Mouse (Mus musculus) spleen, postnatal 36 days (tissue): ENCODE results near the gene Rad9b.
A peak's percentile ranks its signal among the peaks of the same experiment; 100 is the strongest.
"Not testable (repeated sequence)": the region's sequence is repeated elsewhere in the genome, so short reads cannot be mapped to it uniquely, and the experiment has no call there.

Experiments used
- DNase-seq, 2 experiments: peaks; one replicate each; pipeline ENCODE4 v3.0.0; 2022; ENCODE audit warnings: low spot score in 2 of 2, mixed read lengths in 1 of 2

Gene Rad9b

GRCm38 (mm10) chr5:122371591-122372191, 17.7 kb upstream of the Rad9b start, which contains the start of gene Gpn3:
Gene Gpn3 (plus strand): TSS chr5:122371876.
- no peak for DNase-seq

- DNase-seq: no peak
Observed at GRCm38 (mm10) chr5:122354492-122355067, 547 bp upstream of the Rad9b start.

- DNase-seq: no peak
Observed at GRCm38 (mm10) chr5:122345777-122346176, 8.3 kb downstream of the Rad9b start.

GRCm38 (mm10) chr5:122344260-122344659, 9.8 kb downstream of the Rad9b start:
- peak; percentile 72 to 85 for DNase-seq

- DNase-seq: peak; percentile 51 to 63
Observed at GRCm38 (mm10) chr5:122343768-122344167, 10.3 kb downstream of the Rad9b start.

GRCm38 (mm10) chr5:122342874-122343273, 11.2 kb downstream of the Rad9b start:
- no peak for DNase-seq

GRCm38 (mm10) chr5:122336554-122337294, 17.3 kb downstream of the Rad9b start:
- DNase-seq: no peak

- no peak for DNase-seq
Observed at GRCm38 (mm10) chr5:122334682-122335081, 19.4 kb downstream of the Rad9b start.

GRCm38 (mm10) chr5:122330269-122330668, 23.8 kb downstream of the Rad9b start:
- no peak for DNase-seq

- no peak for DNase-seq
Observed at GRCm38 (mm10) chr5:122327283-122327682, 26.8 kb downstream of the Rad9b start.

GRCm38 (mm10) chr5:122325477-122325876, 28.6 kb downstream of the Rad9b start:
- DNase-seq: no peak

GRCm38 (mm10) chr5:122324608-122325431, 29.2 kb downstream of the Rad9b start:
- DNase-seq: no peak

- no peak for DNase-seq
Observed at GRCm38 (mm10) chr5:122323523-122323922, 30.5 kb downstream of the Rad9b start.

GRCm38 (mm10) chr5:122320205-122320781, 33.7 kb downstream of the Rad9b start:
- DNase-seq: no peak

- no peak for DNase-seq
Observed at GRCm38 (mm10) chr5:122319474-122320204, 34.4 kb downstream of the Rad9b start.

- not testable (repeated sequence) for DNase-seq
Observed at GRCm38 (mm10) chr5:122318976-122319375, 35.1 kb downstream of the Rad9b start.

- peak; percentile 82 to 83 for DNase-seq
Observed at GRCm38 (mm10) chr5:122318100-122318499, 35.9 kb downstream of the Rad9b start.

GRCm38 (mm10) chr5:122317329-122318045, 36.5 kb downstream of the Rad9b start:
- peak; percentile 23 to 38 for DNase-seq

- peak; percentile 72 to 74 for DNase-seq
Observed at GRCm38 (mm10) chr5:122314966-122315667, 38.9 kb downstream of the Rad9b start.
